Mouse (Mus musculus): ENCODE results near the gene B430218F22Rik. TPM values are rescaled to one million over a fixed set of nuclear protein-coding genes. Genes with fewer than 3 reads are reported as not detected.
"Not testable (repeated sequence)": the region's sequence is repeated elsewhere in the genome, so short reads cannot be mapped to it uniquely, and the experiment has no call there.

Gene B430218F22Rik
- polyA plus RNA-seq (2012; rRNA removed), result 0.45 and 0.52 TPM in 2 replicates

DNA sequence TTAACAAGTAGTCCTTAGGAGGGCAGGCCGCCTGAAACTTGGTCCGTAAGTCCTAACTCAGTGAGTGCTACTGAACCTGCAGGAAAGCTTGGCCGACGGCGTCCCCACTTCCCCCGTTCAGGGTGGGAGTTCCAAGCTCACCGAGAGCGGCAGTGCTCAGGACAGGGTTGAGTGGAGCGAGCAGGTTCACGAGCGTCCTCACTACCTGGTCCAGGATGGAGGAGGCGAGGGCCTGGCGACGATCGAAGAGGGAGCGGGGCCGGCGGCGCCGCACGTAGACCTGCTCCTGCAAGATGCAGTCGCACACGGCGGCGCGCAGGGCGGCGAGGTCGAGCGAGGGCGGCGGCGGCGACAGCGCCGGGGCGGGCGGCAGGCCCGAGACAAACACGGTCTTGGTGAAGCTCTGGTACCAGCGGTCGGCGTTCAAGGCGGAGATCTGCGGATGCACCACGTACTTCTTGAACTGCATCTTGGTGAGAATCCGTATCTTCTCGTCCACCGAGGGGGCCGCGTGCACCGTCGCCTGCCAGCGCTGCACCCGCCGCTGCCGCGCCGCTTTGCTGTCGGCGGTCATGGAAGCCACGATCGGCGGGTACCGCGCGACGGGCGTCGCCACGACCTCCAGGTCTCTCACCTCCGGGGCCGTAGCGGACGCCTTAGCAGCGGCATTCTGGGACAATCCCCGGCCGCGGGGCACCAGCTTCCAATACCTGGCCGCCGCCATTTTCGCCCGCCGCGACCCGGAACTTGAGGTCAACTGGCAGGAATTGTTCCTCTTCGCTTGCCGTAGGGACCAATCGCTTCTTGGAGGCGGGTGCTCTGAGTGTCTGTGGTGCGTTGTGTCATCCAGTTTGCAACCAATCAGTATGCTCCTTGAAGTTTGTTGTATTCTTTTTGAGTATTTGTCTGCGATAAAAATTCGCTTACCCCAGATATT lies at the start of gene B430218F22Rik, which contains the start of gene Mrps30:
B430218F22Rik (plus strand) TSS at position 120 of the 937 bp plus-strand sequence.
Mrps30 (minus strand) TSS at position 742 of the 937 bp plus-strand sequence.
- TF ChIP-seq CTCF (IDR thresholded peaks at IDR 0.05; ENCODE audit: borderline replicate concordance, extremely low read depth, insufficient read depth, insufficient read length) (no peak), POLR2A (IDR thresholded peaks at IDR 0.05; ENCODE audit: borderline replicate concordance, extremely low read depth, insufficient read depth, insufficient read length, poor library complexity, severe bottlenecking) (peak; percentile 46; the same call in 1 of the 2 replicates)
- DNase-seq (ENCODE audit: low read depth), result peak; percentile 99

DNA sequence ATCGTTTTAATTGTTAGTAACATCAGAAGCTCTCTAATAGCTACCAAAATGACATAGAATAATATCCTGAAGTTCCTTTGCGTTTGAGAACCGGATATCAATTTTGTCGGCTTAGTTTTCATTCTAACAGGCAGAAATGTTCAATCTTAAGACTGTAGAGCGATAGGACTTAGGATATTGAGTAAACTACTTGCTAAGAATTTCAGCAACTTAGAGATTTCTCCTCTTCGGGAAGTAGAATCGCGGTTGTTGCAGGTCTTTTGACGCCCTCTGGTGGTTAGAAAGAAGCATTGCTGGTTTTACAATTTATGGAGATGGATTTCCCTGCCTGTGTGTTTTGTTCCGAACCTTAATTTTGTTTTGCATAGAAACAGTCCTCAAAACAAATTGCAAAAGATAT lies 36.2 kb upstream of the B430218F22Rik start:
- DNase-seq (ENCODE audit: low read depth), result peak; percentile 82
- TF ChIP-seq CTCF (IDR thresholded peaks at IDR 0.05; ENCODE audit: borderline replicate concordance, extremely low read depth, insufficient read depth, insufficient read length) (peak; percentile 78; the same call in 1 of the 2 replicates), POLR2A (IDR thresholded peaks at IDR 0.05; ENCODE audit: borderline replicate concordance, extremely low read depth, insufficient read depth, insufficient read length, poor library complexity, severe bottlenecking) (no peak)

DNA sequence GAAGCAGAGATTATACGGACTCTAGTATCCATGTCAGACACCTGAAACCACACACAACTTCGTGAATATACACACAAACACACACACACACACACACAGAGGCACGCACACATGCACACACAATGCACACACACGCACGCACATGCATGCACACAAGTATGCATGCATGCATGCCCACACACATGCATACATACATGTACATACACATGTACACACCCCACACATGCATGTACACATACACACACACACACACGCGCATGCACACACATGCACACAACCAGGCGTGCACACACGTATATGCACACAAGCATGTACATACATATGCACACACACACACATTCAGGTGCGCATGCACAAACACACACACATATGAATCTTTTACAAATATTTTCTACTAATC lies 35.6 kb upstream of the B430218F22Rik start:
- TF ChIP-seq POLR2A (IDR thresholded peaks at IDR 0.05; ENCODE audit: borderline replicate concordance, extremely low read depth, insufficient read depth, insufficient read length, poor library complexity, severe bottlenecking) (no peak), CTCF (IDR thresholded peaks at IDR 0.05; ENCODE audit: borderline replicate concordance, extremely low read depth, insufficient read depth, insufficient read length) (no peak)
- DNase-seq (ENCODE audit: low read depth), result no peak

DNA sequence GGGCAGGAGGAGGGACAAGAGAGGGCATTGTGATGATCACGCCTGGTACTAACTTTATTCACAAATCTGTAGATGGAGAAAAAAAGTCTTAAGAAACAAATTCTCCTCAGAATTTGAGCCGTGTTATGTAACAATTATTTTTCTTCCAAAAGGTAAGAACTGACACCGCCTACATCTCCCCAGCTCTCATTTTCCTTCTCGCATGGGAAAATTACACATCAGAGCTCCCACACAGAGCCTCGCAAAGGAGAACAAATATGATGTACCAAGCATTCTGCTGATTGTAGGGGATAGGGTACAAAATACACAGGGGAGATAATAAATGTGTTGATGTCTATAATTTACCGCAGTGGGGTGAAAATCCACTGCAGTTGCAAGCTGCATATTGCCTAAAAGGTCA lies 23.1 kb upstream of the B430218F22Rik start:
- TF ChIP-seq POLR2A (IDR thresholded peaks at IDR 0.05; ENCODE audit: borderline replicate concordance, extremely low read depth, insufficient read depth, insufficient read length, poor library complexity, severe bottlenecking), result no peak
- TF ChIP-seq CTCF (IDR thresholded peaks at IDR 0.05; ENCODE audit: borderline replicate concordance, extremely low read depth, insufficient read depth, insufficient read length), result no peak
- no peak for DNase-seq (ENCODE audit: low read depth)

DNA sequence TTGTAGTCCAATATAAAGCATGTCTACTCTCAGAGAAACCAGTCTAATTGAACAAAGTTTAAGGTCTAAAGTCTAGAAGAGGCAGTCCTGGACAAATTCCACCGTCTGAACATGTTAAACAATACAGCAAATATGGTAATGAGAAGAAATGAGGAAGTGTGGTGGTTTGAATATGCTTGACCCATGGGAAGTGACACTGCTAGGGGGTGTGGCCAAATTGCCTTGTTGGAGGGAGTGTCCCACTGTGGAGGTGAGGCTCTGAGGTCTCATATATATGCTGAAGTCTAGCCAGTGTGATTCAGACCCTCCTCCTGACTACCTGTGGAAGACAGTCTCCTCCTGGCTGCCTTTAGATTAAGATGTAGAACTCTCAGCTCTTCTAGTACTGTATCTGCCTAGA lies 20.7 kb upstream of the B430218F22Rik start:
- no peak for DNase-seq (ENCODE audit: low read depth)
- no peak for TF ChIP-seq POLR2A (IDR thresholded peaks at IDR 0.05; ENCODE audit: borderline replicate concordance, extremely low read depth, insufficient read depth, insufficient read length, poor library complexity, severe bottlenecking)
- no peak for TF ChIP-seq CTCF (IDR thresholded peaks at IDR 0.05; ENCODE audit: borderline replicate concordance, extremely low read depth, insufficient read depth, insufficient read length)

DNA sequence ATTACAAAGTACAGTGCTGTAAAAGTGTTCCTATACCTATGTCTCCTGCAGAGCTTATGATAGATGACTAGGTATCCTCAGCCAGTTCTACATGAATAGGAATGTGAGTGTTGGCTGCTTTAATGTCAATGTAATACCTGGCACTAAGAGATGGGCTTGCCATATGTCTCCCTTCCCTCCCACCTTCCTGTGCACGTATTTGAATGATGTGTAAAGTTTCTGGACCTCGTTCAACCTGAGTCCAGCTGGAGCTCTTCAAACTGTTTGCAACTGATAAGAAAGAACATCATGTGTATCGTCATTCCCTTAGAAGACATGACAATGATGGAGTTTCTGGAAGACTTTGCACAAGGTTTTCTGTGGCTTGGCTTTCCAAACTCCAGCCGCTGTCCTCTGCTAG lies 13.6 kb upstream of the B430218F22Rik start:
- TF ChIP-seq POLR2A (IDR thresholded peaks at IDR 0.05; ENCODE audit: borderline replicate concordance, extremely low read depth, insufficient read depth, insufficient read length, poor library complexity, severe bottlenecking) (no peak), CTCF (IDR thresholded peaks at IDR 0.05; ENCODE audit: borderline replicate concordance, extremely low read depth, insufficient read depth, insufficient read length) (no peak)
- no peak for DNase-seq (ENCODE audit: low read depth)

DNA sequence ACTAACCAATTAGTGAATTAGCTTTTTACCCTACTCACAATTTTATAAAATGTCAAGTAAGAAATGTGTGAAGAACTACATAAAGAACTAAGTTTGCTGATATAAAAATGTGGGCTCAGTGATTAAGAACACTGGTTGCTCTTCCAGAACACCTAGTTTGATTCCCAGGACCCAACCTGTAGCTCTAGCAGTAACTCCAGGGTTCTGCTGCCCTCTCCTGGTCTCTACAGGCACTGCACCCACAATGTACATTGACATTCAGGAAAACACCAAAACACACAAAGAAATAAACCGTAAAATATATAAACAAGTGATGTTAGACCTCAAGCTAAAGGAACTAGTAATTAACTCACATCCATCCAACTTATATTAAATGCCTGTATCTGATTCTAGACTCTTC lies 7.3 kb upstream of the B430218F22Rik start:
- peak; percentile 64 for DNase-seq (ENCODE audit: low read depth)
- peak; percentile 74; the same call in 1 of the 2 replicates for TF ChIP-seq CTCF (IDR thresholded peaks at IDR 0.05; ENCODE audit: borderline replicate concordance, extremely low read depth, insufficient read depth, insufficient read length)
- no peak for TF ChIP-seq POLR2A (IDR thresholded peaks at IDR 0.05; ENCODE audit: borderline replicate concordance, extremely low read depth, insufficient read depth, insufficient read length, poor library complexity, severe bottlenecking)

DNA sequence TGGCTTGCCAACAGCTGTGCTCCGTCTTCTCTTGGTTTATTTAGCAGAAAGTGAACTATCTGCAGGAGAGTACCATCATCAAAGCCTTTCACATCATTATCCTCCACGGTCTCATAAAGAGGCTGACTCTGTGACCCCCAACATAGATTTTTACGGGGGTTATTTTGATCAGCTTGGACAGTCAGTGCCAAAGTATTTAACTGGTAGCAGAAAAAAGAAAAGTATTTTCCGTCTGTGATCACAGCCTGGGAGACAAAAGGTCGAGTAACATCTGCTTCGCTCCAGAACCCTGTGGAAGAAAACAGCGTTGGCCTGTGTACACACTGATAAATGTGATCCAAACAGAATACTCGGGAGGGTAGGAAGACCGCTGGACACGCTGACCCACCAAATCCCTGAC lies 6.0 kb upstream of the B430218F22Rik start:
- DNase-seq (ENCODE audit: low read depth), result no peak
- TF ChIP-seq CTCF (IDR thresholded peaks at IDR 0.05; ENCODE audit: borderline replicate concordance, extremely low read depth, insufficient read depth, insufficient read length) (no peak), POLR2A (IDR thresholded peaks at IDR 0.05; ENCODE audit: borderline replicate concordance, extremely low read depth, insufficient read depth, insufficient read length, poor library complexity, severe bottlenecking) (no peak)

DNA sequence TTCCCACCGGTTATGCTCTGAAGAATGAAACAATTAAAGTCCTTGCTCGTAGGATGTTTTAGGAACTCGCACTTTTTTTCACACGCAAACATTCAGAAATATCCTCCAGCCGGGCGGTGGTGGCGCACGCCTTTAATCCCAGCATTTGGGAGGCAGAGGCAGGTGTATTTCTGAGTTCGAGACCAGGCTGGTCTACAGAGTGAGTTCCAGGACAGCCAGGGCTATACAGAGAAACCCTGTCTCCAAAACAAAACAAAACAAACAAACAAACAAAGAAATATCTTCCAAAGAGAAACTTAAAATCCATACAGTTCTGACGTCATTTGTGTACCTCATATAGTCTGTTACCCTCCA lies 995 bp downstream of the B430218F22Rik start:
- not testable (repeated sequence) for DNase-seq (ENCODE audit: low read depth)

DNA sequence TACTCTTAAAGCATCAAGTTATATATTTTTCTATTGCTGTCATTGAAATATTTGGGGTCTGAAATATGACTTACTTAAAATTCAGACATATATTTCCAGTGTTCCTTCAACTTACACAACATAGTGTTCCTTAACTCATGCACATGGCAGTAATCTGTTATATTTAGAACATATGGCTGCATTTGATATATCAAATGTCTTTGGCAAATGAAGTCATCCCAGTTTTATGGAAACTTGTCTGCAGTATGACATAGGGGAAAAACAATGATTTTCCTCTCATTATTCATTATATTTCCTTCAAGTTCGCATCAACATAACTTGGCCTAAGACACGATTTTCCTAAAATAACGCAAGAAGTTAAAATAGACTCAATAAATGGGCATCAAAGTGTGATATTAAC lies 9.4 kb downstream of the B430218F22Rik start:
- DNase-seq (ENCODE audit: low read depth), result no peak
- TF ChIP-seq POLR2A (IDR thresholded peaks at IDR 0.05; ENCODE audit: borderline replicate concordance, extremely low read depth, insufficient read depth, insufficient read length, poor library complexity, severe bottlenecking) (no peak), CTCF (IDR thresholded peaks at IDR 0.05; ENCODE audit: borderline replicate concordance, extremely low read depth, insufficient read depth, insufficient read length) (no peak)

DNA sequence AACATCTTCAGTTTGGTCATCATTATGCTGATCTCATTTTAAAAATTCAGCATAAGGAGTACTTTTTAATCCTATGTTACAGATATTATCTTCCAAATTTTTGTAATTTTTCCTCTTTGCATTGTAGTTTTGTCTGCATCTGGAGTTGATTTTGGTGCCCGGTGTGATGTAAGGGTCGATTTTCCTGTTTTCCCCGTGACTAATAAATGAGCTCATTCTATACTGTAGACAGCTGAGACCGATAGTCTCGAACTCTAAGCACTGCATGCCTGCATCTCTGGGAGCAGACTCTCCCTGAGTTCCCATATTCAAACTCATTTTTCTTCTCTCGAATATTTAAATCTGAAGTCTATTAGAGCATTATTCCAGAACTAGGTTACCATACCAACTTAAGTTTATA lies 13.9 kb downstream of the B430218F22Rik start:
- no peak for TF ChIP-seq POLR2A (IDR thresholded peaks at IDR 0.05; ENCODE audit: borderline replicate concordance, extremely low read depth, insufficient read depth, insufficient read length, poor library complexity, severe bottlenecking)
- TF ChIP-seq CTCF (IDR thresholded peaks at IDR 0.05; ENCODE audit: borderline replicate concordance, extremely low read depth, insufficient read depth, insufficient read length), result no peak
- DNase-seq (ENCODE audit: low read depth), result no peak

DNA sequence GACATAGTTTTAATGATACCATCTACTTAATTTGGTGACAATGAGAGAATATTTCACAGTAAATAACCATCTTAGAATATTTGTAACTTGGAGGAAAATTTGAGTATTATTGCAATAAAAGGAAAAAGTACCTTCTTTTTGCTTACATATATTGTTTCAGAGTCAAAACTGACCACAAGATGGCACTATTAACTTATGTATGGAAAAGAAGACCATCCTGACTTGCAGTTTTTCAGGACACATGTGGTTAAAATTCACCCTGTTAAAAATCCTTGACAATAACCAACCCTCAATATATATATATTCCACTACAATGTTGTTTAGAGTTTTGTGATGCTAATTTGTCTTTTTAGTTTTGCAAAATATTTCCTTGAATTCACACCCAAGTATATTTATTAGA lies 17.1 kb downstream of the B430218F22Rik start:
- DNase-seq (ENCODE audit: low read depth), result peak; percentile 88
- peak; percentile 45 for TF ChIP-seq CTCF (IDR thresholded peaks at IDR 0.05; ENCODE audit: borderline replicate concordance, extremely low read depth, insufficient read depth, insufficient read length)
- TF ChIP-seq POLR2A (IDR thresholded peaks at IDR 0.05; ENCODE audit: borderline replicate concordance, extremely low read depth, insufficient read depth, insufficient read length, poor library complexity, severe bottlenecking), result no peak

Data from brain, embryonic 14.5 days (tissue).